Mouse (Mus musculus) liver, adult (tissue): ENCODE measurements around the gene Plcb4.

Experiments
- GATA4 ChIP-seq: IDR thresholded peaks from 2 replicates; pipeline ENCODE4 v1.6.1; 2014; ENCODE audit warnings: mild to moderate bottlenecking, low read length; ENCODE audit not compliant: insufficient replicate concordance

The Plcb4 gene

DNA sequence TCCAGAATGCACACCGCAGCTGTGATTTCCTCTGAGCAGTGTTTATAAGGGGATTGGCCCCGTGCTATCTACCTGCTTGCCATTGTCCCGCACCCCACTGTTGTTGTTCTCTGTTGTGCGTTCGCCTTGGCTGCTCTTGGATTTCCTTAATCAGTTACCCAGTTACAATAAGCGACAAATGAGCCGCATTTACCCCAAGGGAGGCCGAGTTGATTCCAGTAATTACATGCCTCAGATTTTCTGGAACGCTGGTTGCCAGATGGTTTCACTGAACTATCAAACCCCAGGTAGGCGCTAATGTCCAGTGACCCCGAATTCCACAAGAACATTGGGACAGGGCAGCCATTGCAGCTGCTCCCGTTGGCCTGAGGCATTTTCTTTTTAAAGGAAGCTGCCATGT, 309.3 kb downstream of the Plcb4 start:
- no peak for TF ChIP-seq GATA4

DNA sequence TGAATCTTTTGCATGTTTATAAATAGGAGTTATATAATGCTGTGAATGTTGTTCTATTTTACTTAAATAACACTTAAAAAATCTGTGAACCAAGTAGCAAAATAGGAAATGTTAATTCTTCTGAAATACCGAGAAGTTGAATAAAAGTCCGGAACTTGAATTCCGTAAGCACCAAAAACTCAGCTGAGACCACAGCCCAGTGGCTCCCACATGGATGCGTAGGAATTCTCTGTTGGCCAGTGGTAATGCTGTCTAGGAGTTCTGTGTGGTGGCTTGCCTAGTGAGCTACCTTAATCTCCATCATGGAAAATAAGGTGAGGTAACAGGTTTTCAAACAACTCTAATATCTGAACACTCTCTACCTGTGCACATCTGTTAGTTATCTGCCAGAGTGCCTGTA, 312.1 kb downstream of the Plcb4 start:
- TF ChIP-seq GATA4 = no peak

DNA sequence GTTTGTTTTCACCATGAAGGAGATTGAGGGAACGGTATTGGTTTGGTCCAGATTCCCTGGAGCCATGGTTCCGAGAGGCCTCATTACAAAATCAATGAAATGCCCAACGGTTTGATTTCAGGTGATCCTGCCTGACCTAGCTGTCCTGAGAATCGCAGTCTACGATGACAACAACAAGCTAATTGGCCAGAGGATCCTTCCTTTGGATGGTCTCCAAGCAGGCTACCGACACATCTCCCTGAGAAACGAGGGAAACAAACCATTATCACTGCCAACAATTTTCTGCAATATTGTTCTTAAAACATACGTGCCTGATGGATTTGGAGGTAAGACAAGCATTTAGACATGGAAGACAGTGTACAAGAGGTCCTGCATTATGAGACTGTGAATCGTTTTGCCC, 317.2 kb downstream of the Plcb4 start:
- TF ChIP-seq GATA4 = no peak

DNA sequence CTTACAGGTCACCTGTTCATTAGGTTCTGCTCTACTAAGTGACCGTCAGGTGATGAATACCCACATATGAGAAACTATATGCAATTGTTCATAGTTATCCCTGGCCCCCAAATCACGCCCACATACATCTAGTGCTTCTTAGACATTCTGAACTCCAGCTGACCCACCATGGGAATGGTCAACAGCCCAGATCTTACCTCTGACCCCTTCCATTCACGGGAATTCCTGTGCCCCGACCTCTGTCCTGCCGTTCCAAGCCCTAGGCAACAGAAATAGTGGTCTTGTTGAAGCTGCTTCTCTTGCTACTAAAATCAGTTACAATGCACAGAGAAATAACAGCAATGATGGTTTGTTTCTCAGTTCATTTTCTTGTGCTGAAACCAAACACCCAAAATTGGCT, 320.0 kb downstream of the Plcb4 start:
- no peak for TF ChIP-seq GATA4

DNA sequence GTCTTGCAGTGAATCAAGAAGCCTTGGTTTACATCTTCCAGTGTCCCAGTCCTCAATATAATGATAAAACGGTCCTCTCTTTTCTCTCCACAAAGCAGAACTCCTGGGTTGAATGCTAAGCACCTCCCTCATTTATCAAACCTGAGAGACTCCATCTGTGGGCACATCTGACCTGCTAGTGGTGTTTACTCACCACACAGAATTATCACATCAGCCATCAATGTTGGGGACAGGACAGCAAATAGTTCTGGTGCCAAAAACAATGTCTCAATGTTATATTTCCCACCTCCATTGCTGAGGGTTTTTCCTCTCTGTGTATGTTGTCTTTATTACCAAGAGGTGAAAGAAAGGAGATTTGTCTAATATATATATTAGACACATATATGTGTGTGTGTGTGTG, 321.6 kb downstream of the Plcb4 start:
- no peak for TF ChIP-seq GATA4

DNA sequence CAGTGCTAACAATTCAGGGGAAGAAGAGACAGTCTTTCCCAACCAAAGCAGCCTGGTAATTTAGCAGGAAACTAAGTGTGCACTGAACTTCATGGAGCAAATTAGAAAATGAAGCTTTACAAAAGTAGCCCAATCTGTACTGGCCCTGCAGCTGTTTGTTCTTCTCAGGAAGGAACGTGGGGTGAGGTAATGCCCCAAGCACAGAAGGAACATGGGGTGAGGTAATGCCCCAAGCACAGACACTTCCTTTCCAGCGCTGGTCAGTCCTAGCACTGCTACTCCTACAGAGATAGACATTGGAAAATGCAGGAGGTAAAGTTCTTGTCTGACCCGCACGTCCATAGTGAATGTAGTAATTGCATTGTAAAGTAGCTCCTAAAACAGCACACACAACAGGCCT, 325.2 kb downstream of the Plcb4 start:
- no peak for TF ChIP-seq GATA4

DNA sequence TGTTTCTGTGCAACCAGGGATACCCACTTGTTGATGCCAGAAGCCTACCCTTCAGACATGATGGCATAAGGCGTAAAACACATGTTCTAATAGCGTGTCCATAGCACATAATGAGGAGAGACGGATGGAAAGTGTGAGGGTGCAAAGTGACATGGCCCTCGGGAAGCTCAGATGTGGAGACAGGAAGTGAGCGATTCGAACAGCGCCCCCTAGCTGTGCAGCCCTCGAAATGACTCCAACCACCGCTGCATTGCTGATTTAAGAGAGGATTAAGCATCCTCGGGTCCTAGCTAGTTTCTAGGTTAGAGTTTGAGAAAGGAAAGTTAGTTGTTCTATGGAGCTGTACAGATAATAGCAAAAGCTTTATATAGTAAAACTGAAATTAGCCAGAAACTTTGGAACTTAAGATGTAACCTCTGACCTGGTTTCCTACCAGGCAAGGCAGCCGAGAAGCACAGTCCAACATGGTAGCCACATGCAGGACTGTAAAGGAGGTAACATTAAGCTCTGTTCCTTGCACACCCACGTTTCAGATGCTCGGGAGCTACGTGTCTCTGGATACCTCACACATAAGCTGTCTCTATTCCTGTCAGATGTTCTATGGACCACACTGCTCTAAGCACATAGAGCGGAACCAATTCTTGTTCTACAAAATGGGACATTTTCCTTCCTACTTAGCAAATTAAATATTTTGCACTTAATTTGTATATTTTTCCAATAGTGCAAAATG, 326.9 kb downstream of the Plcb4 start:
- TF ChIP-seq GATA4 = no peak

DNA sequence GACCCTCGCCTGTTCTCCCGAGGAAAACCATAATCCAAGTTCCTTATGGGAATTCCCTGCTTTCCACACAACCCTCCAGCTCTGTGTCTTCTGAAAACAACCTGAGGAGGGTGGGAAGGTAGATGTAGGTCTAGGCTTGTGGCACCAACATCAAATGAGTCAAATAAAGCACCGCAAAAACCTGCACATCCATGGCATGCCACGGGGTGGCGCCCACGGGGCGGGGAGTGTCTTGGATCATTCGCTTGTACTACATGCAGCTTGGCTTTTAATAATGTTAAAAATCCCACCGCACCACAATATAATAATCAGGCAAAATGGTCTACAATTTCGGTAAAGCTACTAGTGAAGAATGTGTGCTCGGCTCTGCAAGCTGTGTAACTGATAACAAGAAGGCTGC, 334.5 kb downstream of the Plcb4 start:
- no peak for TF ChIP-seq GATA4

DNA sequence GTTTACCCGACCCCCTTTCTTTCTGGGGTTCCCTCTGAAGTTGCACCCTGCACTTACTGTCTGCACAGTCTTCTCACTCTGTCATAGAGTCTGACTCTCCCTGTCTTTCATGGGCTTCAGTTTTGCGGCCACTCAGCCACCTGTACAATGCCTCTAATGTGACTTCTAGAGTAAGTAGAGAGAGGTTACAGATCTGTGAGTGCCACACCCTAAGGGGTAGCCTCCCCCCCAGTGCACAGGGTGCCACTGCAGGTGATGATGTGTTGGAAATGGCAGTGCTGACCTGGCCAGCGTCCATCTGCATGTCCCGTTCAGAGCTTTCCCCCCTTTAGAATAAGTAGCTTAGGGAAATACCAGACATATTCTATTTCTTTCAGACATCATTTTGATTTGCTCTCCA, 336.4 kb downstream of the Plcb4 start:
- TF ChIP-seq GATA4 = no peak

DNA sequence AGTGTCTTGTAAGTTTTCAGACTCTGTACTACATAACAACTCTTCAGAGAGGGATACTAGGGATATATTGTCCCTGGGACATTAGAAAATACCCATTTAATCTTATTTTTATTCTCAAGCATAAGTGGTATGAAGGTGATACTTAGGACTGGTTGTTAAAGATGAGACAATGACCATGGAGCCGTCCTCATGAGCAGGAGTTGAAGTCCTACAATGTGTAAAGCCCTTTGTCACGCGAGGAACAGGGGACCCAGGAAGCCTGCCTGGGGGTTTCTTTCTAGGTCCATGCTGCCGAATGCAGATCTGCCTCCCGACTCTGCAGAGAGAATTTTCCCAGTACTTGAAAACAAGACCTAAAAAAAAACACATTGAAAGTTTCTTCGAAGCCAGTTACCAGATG, 338.1 kb downstream of the Plcb4 start:
- TF ChIP-seq GATA4 = no peak

DNA sequence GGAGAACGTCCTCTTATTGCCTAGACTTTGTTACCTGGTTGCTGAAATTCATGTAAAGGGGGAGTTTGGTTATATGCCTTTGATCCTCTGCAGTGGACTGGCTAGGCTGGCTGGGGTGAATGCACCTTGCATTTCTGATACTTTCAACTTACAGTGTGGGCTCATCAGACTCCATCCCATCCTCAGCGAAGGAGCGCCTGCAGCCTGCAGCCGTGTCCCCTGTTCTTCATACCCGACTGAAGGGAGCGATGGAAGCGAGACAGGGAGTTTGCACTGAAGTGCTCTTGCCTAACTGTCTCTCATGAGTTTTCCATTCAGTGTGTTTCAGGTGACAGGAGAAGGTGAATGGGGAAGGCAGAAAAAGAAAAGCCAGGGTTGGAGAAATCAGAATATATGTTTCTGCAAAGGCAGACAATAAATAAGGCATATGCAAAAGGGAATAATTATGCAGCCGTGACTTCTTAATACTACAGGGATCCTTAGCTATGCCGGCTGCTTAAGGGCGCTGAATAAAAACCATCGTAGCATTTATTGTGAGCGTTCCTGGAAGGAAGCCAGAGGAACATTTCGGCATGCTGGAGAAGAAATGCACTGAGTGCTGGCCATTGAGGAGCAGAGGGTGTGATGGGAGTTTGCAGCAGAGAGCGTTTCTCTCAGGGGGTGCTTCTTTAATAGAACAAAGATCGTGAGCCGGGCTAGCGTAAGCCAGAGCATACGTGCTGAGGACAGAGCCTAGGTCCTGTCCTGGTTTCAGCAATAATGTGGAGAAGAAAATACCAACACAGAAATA, 338.7 kb downstream of the Plcb4 start:
- no peak for TF ChIP-seq GATA4

DNA sequence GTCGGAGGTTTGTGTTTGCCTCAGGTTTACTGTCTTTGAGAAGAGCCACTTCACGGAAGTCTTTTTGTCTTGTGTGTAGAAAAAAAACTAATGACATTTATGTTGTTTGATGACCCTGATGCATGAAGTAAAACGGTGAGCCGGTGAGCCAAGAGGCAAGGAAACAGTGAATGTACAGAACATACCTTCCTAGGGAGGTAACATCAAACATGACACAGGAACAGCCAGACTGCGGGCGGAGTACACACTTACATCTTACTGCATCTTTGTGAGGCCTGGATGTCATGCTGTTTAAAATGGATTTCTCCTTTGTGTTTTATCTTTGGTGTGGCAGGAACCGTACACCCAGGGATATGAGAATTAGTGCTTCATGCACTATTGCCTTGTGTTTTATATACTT, 340.1 kb downstream of the Plcb4 start:
- no peak for TF ChIP-seq GATA4

DNA sequence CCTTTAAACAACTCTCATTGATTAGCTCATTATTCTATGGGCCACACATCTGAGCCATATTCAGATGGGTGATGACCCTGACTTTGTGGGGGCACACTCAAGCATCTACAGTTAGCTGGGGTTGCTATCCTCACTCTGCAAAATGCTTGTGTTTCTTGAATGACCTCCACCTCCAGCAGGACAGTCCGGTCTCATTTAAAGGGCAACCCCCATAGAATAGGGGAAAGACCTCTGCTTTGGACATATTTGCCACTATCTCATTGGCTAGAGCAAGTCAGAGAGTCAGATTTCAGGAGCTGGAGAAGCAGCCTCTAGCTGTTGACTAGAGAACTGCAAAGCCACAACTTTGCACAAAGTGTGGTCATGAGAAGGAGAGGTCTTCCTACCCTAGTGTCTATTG, 340.6 kb downstream of the Plcb4 start:
- TF ChIP-seq GATA4 = no peak

DNA sequence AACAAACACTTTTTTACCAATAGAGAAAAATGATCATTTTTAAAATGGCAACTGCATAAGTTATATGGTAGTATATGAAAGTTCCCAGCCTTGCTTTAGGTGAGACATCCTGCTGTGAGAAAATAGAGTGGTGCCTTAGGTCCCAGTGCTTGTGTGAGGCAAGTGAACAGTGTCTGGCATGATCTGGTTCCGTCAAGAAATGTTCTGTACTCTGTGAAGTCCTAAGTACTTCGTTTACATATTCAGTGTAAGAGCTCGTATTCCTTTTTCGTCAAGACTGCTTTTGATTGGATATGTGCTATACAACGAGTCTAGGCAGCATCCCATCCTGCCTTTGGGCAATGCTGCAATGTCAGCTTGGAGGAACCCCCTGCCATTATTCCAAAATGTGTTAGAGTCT, 342.1 kb downstream of the Plcb4 start:
- TF ChIP-seq GATA4 = no peak

DNA sequence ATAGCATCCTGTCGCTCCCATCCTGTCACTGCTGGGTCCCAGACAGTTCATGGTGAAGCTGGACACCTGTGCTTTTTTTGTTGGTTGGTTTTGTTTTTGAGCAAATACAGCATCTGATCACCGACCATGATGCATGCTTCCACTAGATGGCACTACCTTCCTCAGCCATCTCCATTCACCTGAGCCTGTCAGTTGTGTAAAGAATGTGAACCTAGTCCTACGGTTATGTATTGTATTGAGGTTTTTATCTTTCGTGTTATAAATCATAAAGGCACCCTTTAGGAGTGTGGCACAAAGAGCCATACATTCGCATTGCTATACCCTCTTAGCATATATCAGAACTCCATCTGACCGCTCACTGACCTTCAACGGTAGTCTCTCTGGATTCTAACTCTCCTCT, 343.3 kb downstream of the Plcb4 start:
- TF ChIP-seq GATA4 = no peak

DNA sequence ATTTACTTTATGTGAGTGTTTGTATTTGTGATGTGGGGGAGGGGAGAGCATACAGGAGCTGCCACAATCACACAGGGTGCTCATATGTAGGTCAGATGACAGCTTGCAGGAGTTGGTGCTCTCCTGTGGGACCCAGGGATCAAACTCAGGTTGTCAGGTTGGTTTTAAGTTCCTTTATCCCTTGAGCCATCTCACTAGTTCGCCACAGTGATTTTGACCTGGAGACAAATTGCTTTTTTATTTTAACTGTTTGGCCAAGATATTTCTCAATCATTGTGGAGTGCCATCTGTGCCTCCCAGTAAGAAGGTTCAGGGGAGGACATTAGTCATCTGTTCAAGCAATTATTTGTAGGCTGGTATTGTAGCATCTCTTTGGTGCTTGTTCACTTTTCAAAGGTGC, 345.0 kb downstream of the Plcb4 start:
- TF ChIP-seq GATA4 = no peak

DNA sequence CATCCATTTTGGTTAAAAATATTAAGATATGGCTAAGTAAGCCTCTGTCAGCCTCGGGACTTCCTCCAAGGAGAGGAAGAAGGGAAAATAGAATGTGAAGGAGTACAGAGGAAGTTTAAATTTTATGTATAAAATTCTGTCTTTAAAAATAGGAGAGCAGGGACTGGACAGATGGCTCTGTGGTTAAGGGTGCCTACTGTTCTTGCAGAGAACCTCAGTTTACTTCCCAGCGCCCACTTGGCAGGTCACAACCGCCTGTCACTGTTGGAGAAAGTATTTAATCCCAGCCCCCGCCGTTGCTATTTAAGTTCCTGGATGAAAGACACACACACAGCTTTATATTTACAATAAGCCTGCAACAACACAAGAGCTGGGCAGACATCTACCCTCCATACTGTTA, 347.5 kb downstream of the Plcb4 start:
- no peak for TF ChIP-seq GATA4

DNA sequence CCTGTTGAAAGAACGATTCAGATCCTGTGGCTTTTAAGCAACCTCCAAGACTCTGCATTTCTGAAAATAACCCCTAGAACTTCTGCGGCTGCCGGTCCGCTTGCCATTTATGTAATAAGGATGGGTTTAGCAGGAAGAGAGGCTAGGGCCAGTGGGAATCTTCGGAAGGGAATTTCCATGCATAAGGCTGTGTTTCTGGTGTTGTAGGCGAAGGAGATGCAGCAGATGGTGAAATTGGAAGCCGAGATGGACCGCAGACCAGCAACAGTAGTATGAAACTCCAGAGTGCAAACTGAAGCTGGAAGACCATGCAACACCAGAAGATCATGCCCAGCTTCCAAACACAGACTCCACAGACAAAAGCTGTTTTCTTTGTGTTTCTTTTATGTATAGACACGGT, 353.9 kb downstream of the Plcb4 start:
- TF ChIP-seq GATA4 = no peak

DNA sequence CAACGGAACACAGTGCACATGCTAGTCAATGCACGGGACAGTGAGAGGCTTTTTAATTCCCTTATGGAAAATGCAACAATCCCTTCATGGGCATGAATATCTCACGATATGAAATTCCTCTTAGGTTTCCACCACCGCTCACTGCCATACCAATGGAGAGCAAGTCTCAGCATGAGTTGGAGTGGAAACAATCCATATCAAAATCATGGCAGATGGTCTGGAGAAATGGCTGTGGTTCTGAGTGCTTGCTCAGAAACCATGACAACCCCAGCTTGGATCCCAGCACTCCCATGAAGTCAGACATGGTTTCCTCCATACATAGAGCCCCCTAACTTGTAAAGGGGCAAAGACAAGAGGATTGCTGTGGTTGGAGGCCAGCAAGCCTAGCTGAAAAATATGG, 389.7 kb downstream of the Plcb4 start:
- no peak for TF ChIP-seq GATA4
